Mouse (Mus musculus) urinary bladder, postnatal 14 days (tissue): ENCODE measurements around the gene Anxa9.

Experiments used
- DNase-seq: peaks from one replicate; pipeline ENCODE4 v3.0.0; 2021; ENCODE audit warnings: low spot score

Gene Anxa9

GRCm38 (mm10) chr3:95314075-95314474 is 7.1 kb upstream of the Anxa9 start:
- no peak for DNase-seq

- DNase-seq: no peak
Measured at GRCm38 (mm10) chr3:95313476-95313875, 6.5 kb upstream of the Anxa9 start.

GRCm38 (mm10) chr3:95312623-95313022 is 5.6 kb upstream of the Anxa9 start:
- DNase-seq: peak; percentile 74

DNA sequence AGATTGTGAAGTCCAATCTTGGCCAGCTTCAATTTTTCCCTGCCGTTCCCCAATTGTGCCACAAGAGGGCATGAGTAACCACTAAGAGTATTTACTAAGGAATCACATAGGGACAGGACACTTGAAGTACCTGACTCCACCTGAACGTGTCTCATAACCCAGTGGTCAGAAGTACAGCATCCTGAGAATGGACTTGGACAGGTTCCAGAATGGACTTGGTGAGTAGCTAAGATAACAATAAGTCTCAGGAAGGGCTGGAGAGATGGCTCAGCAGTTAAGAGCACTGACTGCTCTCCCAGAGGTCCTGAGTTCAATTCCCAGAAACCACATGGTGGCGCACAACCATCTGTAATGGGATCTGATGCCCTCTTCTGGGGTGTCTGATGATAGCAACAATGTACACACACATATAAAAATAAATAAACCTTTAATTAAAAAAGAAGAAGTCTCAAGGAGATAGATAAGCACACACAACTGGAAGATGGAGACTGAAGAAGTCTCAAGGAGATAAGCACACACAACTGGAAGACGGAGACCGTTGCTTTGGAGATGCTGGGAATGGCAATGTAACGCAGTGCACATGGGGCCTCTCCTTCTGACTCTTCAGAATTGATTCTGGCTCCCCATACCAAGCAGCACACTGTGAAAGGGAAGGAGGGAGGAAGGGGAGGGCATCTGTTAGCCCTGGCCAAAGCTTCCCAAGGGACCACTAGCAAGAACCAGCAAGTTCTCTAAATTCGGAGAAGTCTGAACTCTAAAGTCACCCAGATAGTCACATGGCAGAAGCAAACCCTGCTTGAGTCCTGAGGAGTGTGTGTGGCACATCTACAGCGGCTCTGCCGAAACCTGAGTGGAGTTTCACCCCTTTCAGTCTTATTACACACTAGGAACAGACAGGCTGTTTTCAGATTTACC is 4.2 kb upstream of the Anxa9 start:
- peak; percentile 70 for DNase-seq

- no peak for DNase-seq
Measured at GRCm38 (mm10) chr3:95310496-95310895, 3.5 kb upstream of the Anxa9 start.

- no peak for DNase-seq
Measured at GRCm38 (mm10) chr3:95306244-95306643, 732 bp downstream of the Anxa9 start.

DNA sequence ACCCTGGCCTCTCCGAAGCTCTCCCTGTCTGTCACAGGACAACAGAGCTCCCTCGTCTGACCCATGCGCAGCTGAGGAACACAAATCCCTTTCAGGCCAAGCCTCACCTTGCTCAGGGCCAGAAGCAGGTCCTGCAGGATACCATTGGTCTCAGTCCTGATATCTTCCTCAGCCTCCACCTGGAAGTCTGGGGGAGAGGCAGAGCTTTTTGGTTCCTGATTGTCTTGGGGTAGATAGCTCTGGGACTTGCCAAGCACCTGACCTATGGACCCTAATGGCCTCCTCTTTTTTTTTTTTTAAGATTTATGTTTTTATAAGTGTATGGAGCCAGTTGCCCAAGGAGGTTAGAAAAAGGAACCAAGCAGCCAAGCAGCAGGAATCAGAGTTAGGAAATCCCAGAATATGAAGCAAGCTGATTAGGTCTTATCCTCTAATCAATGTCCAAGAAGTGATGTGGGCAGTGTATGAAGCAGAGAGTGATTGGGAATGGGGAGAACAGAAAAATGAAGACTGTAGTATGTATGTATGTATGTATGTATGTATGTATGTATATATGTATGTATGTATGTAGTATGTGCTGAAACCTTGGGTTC is 5.7 kb downstream of the Anxa9 start:
- DNase-seq: no peak

GRCm38 (mm10) chr3:95298018-95298417 is 9.0 kb downstream of the Anxa9 start:
- peak; percentile 51 for DNase-seq

GRCm38 (mm10) chr3:95296103-95296469 is 10.9 kb downstream of the Anxa9 start:
- peak; percentile 60 for DNase-seq

DNA sequence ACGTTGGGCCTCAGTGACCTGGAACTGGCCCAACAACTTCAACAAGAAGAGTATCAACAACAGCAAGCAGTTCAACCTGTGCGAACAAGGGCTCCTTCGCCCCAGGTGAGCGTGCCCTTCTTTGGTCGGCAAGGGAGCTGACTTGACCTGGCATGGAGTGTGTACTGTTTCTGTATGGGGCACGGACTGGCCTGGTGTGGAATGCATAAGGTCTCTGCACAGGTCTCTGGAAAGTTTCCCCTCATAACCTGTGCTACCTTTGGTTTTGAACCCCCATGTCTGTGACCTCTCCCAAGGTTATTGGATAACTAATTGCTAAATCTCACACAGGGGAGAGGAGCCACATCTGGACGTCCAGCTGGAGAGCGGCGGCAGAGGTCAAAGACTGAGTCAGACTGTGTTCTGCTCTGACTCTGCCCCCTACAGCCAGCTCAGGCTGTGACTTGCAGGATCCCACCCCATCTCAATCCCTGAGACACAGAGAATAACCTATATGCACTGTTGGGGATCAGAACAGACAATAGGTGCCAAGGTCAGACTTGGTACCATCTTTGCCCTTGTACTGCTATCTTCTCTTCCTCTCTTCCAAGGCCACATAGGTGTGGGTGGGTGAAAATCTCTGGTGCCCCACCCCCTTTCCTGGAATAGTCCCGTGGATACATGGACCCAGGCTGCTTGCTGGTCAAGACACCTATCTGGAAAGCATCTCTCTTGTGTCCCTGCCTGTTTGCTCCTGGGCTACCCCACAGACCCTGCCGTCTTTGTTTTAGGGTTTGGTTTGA is 11.5 kb downstream of the Anxa9 start:
- peak; percentile 36 for DNase-seq

GRCm38 (mm10) chr3:95294718-95295117 is 12.3 kb downstream of the Anxa9 start:
- no peak for DNase-seq

- no peak for DNase-seq
Measured at GRCm38 (mm10) chr3:95294316-95294715, 12.7 kb downstream of the Anxa9 start.

GRCm38 (mm10) chr3:95293537-95293936 is 13.4 kb downstream of the Anxa9 start:
- no peak for DNase-seq

- DNase-seq: no peak
Measured at GRCm38 (mm10) chr3:95292899-95293298, 14.1 kb downstream of the Anxa9 start.

GRCm38 (mm10) chr3:95291041-95291440 is 15.9 kb downstream of the Anxa9 start:
- no peak for DNase-seq

DNA sequence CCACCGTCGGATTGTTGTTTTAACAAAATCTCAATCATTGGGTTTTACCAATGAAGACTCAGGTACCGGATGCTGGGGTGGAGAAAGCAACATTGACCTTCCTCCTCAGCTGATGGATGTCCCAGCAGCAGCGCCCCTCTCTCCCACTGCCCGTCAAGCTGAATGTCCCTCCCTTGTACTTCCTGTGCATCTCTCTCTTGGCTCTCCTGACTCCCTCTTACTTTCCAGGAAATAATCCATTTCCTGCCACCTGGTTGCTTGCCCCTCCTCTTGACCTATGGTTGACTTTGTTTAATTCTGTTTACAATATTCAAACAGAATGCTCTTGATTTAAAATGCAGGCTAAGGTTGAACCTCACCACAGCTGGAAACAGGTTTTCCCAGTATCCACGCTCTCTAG is 16.8 kb downstream of the Anxa9 start:
- no peak for DNase-seq

- no peak for DNase-seq
Measured at GRCm38 (mm10) chr3:95289419-95289818, 17.6 kb downstream of the Anxa9 start.

DNA sequence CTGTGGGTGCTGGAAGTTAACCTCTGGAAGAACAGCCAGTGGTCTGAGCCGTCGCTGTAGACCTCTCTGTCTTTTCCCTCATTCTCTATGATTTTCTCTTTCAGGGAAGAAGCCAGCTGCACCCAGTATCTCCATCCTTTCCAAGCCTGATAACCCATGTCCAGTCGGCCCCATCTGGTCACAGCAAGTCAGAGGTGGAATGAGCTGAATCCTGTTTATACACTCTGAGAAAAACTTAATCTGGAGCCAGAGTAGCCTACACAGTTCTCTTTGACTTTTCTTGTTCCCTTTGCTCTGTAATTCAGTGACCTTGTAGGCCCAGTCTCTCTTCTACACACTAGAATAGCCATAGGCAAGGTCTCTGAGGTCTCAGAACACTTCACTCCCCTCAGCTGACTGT is 19.4 kb downstream of the Anxa9 start:
- no peak for DNase-seq

- no peak for DNase-seq
Measured at GRCm38 (mm10) chr3:95286510-95286909, 20.5 kb downstream of the Anxa9 start.

GRCm38 (mm10) chr3:95286011-95286410 is 21.0 kb downstream of the Anxa9 start:
- DNase-seq: no peak

GRCm38 (mm10) chr3:95285390-95285789 is 21.6 kb downstream of the Anxa9 start:
- DNase-seq: no peak

DNA sequence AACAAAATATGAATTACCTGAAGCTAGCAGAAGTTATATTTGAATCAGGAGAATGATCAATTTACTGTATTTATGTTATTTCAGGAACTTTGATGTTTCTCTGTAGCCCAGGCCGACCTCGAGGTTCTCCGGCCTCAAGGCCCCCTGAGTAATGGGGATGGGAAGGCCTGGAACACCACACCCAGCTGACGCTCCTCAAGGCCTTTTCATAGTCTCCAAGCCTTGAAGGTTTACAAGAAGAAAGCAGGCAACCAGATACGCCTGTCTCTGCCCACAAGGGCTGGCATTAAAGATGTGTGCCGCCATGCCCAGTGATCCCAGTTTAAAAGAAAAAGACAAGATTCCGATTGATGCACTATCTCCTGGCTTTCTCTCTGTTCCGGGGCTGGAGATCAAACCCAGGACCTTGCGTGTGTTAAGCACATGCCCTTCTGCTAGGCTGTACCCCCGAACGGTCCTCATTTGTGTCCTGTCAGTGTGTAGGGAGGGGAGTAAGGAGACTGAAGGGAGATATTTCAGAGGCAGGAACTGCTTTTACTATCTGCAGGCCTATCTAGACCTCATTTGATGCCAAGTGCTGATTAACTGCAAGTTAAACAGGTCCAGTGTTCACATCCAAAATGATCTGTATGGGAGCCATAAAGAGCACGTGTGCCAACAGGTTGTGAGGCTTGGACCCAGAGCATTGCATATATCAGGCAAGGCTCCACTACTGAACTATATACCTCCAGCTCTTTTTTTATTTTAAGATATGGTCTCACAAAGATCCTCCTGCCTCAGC is 22.3 kb downstream of the Anxa9 start:
- peak; percentile 40 for DNase-seq
